8 mouse cellular contexts compared by ENCODE assay signal in the genomic region with DNA sequence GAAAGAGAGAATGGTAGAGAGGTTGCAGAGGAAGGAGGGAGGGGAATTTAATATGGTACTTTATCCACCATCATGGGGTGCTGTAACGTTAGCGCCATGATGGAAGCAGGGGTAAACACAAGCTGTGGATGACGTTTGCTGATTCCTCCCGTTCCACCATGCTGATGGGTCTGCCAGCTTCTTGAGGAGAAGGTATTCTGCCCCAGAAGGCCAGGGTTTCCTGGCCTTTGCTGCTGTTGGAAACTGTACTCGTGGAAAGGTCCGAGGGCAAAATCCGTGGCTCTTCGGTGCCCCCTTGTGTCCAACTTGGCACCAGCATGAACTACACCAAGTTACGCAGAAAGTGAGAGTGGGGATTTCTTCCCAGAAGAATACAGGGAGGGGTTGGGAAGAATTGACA.
DNase-seq lines count a peak whose midpoint lies in the region; ATAC-seq and TF ChIP-seq lines count a peak whose summit lies in the region.

No protein-coding gene starts in this region.

- DNase-seq in ES-CJ7 (ENCODE audit: low read depth, low spot score) = peak; percentile 70
- peak; percentile 32 to 59 for DNase-seq in heart, postnatal 36 days
- peak; percentile 3 for DNase-seq in large intestine, adult 2 months (ENCODE audit: low read depth, low spot score)
- DNase-seq in ovary, postnatal 36 days (ENCODE audit: low spot score) = peak; percentile 70
- DNase-seq in urinary bladder, postnatal 10 days (ENCODE audit: low spot score) = peak; percentile 14

- no peaks in the 10 kb centered on the region for H3K36me3 ChIP-seq in lung, embryonic 16.5 days (ENCODE audit: control insufficient read depth, insufficient read depth, low read length)

- TF ChIP-seq POLR2A in bone marrow macrophage, adult 2 months (IDR thresholded peaks at IDR 0.05; ENCODE audit: borderline replicate concordance, low read depth, low read length) = no peak
- TF ChIP-seq POLR2A in embryonic fibroblast, embryonic 13.5 days (IDR thresholded peaks at IDR 0.05; ENCODE audit: low read depth, low read length) = no peak

- no peaks in the 10 kb centered on the region for H3K9me3 ChIP-seq in lung, embryonic 16.5 days (ENCODE audit: control insufficient read depth, low read length)

- 13% methylated on average over 9 of the region's 9 CpGs for WGBS in large intestine, adult 2 months
- WGBS in lung, embryonic 16.5 days = 10% methylated on average over 9 of the region's 9 CpGs

- no peaks in the 10 kb centered on the region for H3K4me1 ChIP-seq in bone marrow macrophage, adult 2 months (ENCODE audit: control insufficient read depth, insufficient read depth, low read length)
- no peaks in the 10 kb centered on the region for H3K4me1 ChIP-seq in embryonic fibroblast, embryonic 13.5 days (ENCODE audit: control insufficient read depth, insufficient read depth, low read length)
- H3K4me1 ChIP-seq in lung, embryonic 16.5 days (replicated peaks; ENCODE audit: control insufficient read depth, insufficient read depth, low read length) = no peaks in the 10 kb centered on the region

- intact Hi-C loops in heart, postnatal 36 days (cut with DNase I) = loop anchor here (5.0 kb wide), 1 partner anchor 1885 kb away; no protein-coding TSS in a partner anchor

- no peak overlapping the region for H3K4me3 ChIP-seq in bone marrow macrophage, adult 2 months (ENCODE audit: insufficient read depth, low read length)
- H3K4me3 ChIP-seq in embryonic fibroblast, embryonic 13.5 days (ENCODE audit: insufficient read depth, low read length) = no peak overlapping the region
- H3K4me3 ChIP-seq in lung, embryonic 16.5 days (ENCODE audit: low read length) = no peak overlapping the region

- H3K27ac ChIP-seq in bone marrow macrophage, adult 2 months (ENCODE audit: insufficient read depth, low read depth, low read length) = no peak overlapping the region
- H3K27ac ChIP-seq in embryonic fibroblast, embryonic 13.5 days (ENCODE audit: insufficient read depth, low read length) = no peak overlapping the region
- H3K27ac ChIP-seq in lung, embryonic 16.5 days (ENCODE audit: low read length) = no peak overlapping the region

- peak overlapping the region; percentile 36; the same call in 1 of the 2 replicates for H3K4me2 ChIP-seq in lung, embryonic 16.5 days (ENCODE audit: low read depth, low read length)

- H3K9ac ChIP-seq in lung, embryonic 16.5 days (ENCODE audit: low read length) = no peak overlapping the region

- peak; percentile 77 for TF ChIP-seq CTCF in bone marrow macrophage, adult 2 months (IDR thresholded peaks at IDR 0.05; ENCODE audit: low read depth, low read length)
- peak; percentile 61 for TF ChIP-seq CTCF in embryonic fibroblast, embryonic 13.5 days (IDR thresholded peaks at IDR 0.05; ENCODE audit: borderline replicate concordance, insufficient read depth, low read length)

- no peak for ATAC-seq in lung, embryonic 16.5 days (ENCODE audit: low read depth)

- peaks cover 3% of the 10 kb centered on the region; the same call in 1 of the 2 replicates for H3K27me3 ChIP-seq in lung, embryonic 16.5 days (ENCODE audit: control insufficient read depth, insufficient read depth, low read depth, low read length)

Comparison
In these comparisons a context has a peak if more than half of its experiments do, and no peak if none do; other contexts are left out.
1. DNase-seq: peak in every context shown above with its lines; median percentile 70 in ES-CJ7; 70 in ovary, postnatal 36 days; 46 in heart, postnatal 36 days; 14 in urinary bladder, postnatal 10 days; 3 in large intestine, adult 2 months.